Mouse (Mus musculus) adrenal gland, postnatal 4 days (tissue): Measurements from ENCODE around the gene L3mbtl1. TPM values are rescaled to one million over a fixed set of nuclear protein-coding genes. Genes with fewer than 3 reads are reported as not detected.
"Not testable (repeated sequence)": the region's sequence is repeated elsewhere in the genome, so short reads cannot be mapped to it uniquely, and the experiment has no call there.

Experiments used
- DNase-seq, 2 experiments: peaks; one replicate each; pipeline ENCODE4 v3.0.0; 2021 to 2022; ENCODE audit warnings: low spot score in 2 of 2, mixed read lengths in 2 of 2
- long read RNA-seq, 2 experiments: library from polyadenylated mRNA; stranded (forward); transcript quantifications; one replicate each; pipeline ENCODE4 v2.0.0; 2021
- total RNA-seq, 2 experiments: library from RNA; stranded (reverse); gene quantifications; 2 replicates each; pipeline ENCODE4 v1.2.3; 2021

Gene L3mbtl1
- total RNA-seq = 1 to 10 TPM in 1 of 2 experiments, under 1 TPM in 1; 0.53 to 1.0 TPM
- long read RNA-seq, experiment 1 = 0 reads
- long read RNA-seq, experiment 2 = 0 reads

- DNase-seq = peak in 1 of 2 experiments; percentile 24
Measured at GRCm38 (mm10) chr2:162943148-162943846, at the start of gene L3mbtl1. L3mbtl1 (plus strand) TSS chr2:162943472.

GRCm38 (mm10) chr2:162899256-162899655, 44.0 kb upstream of the L3mbtl1 start:
- DNase-seq = not testable (repeated sequence)

- DNase-seq = no peak
Measured at GRCm38 (mm10) chr2:162899880-162900589, 43.2 kb upstream of the L3mbtl1 start.

- DNase-seq = no peak
Measured at GRCm38 (mm10) chr2:162900590-162900916, 42.7 kb upstream of the L3mbtl1 start.

GRCm38 (mm10) chr2:162905902-162906301, 37.4 kb upstream of the L3mbtl1 start:
- no peak for DNase-seq

- no peak for DNase-seq
Measured at GRCm38 (mm10) chr2:162908052-162908491, 35.2 kb upstream of the L3mbtl1 start.

- no peak for DNase-seq
Measured at GRCm38 (mm10) chr2:162914040-162914439, 29.2 kb upstream of the L3mbtl1 start.

GRCm38 (mm10) chr2:162914519-162914918, 28.8 kb upstream of the L3mbtl1 start:
- DNase-seq = no peak

GRCm38 (mm10) chr2:162919926-162920325, 23.3 kb upstream of the L3mbtl1 start:
- no peak for DNase-seq

GRCm38 (mm10) chr2:162922183-162922582, 21.1 kb upstream of the L3mbtl1 start:
- no peak for DNase-seq

- no peak for DNase-seq
Measured at GRCm38 (mm10) chr2:162922834-162923233, 20.4 kb upstream of the L3mbtl1 start.

- DNase-seq = no peak
Measured at GRCm38 (mm10) chr2:162924126-162924525, 19.1 kb upstream of the L3mbtl1 start.

GRCm38 (mm10) chr2:162927918-162928585, 15.2 kb upstream of the L3mbtl1 start:
- no peak for DNase-seq

GRCm38 (mm10) chr2:162929704-162930103, 13.6 kb upstream of the L3mbtl1 start:
- no peak for DNase-seq

- DNase-seq = no peak
Measured at GRCm38 (mm10) chr2:162930516-162931122, 12.7 kb upstream of the L3mbtl1 start.

- DNase-seq = peak; percentile 74 to 80
Measured at GRCm38 (mm10) chr2:162931123-162931673, 12.1 kb upstream of the L3mbtl1 start, which contains the start of gene Srsf6. Srsf6 (plus strand) TSS chr2:162931528.

GRCm38 (mm10) chr2:162931674-162932650, 11.3 kb upstream of the L3mbtl1 start:
- peak; percentile 40 for DNase-seq

GRCm38 (mm10) chr2:162932706-162933105, 10.6 kb upstream of the L3mbtl1 start:
- DNase-seq = no peak

GRCm38 (mm10) chr2:162934421-162934820, 8.9 kb upstream of the L3mbtl1 start:
- no peak for DNase-seq

GRCm38 (mm10) chr2:162935700-162936099, 7.6 kb upstream of the L3mbtl1 start:
- no peak for DNase-seq
